Mouse (Mus musculus): ENCODE measurements around the gene Dgcr6. TPM values are rescaled to one million over a fixed set of nuclear protein-coding genes. Genes with fewer than 3 reads are reported as not detected.

Dgcr6 gene
- polyA plus RNA-seq, 2 experiments from 2014 or later: 16.4 to 21.2 TPM

GRCm38 (mm10) chr16:18072089-18072488 is 19.4 kb downstream of the Dgcr6 start:
- no peak for ATAC-seq

GRCm38 (mm10) chr16:18073259-18073962 is 20.8 kb downstream of the Dgcr6 start:
- peak; percentile 24 for ATAC-seq

GRCm38 (mm10) chr16:18074611-18075010 is 22.0 kb downstream of the Dgcr6 start:
- ATAC-seq: peak; percentile 17

- ATAC-seq: peak; percentile 93
Measured at GRCm38 (mm10) chr16:18075201-18075600, 22.5 kb downstream of the Dgcr6 start.

- ATAC-seq: no peak
Measured at GRCm38 (mm10) chr16:18078314-18079015, 25.8 kb downstream of the Dgcr6 start.

GRCm38 (mm10) chr16:18079300-18079699 is 26.6 kb downstream of the Dgcr6 start:
- no peak for ATAC-seq

- no peak for ATAC-seq
Measured at GRCm38 (mm10) chr16:18080171-18080570, 27.5 kb downstream of the Dgcr6 start.

GRCm38 (mm10) chr16:18081149-18081827 is 28.6 kb downstream of the Dgcr6 start:
- no peak for ATAC-seq

- no peak for ATAC-seq
Measured at GRCm38 (mm10) chr16:18082291-18082690, 29.6 kb downstream of the Dgcr6 start.

- no peak for ATAC-seq
Measured at GRCm38 (mm10) chr16:18083231-18083951, 30.7 kb downstream of the Dgcr6 start.

GRCm38 (mm10) chr16:18084262-18084661 is 31.6 kb downstream of the Dgcr6 start:
- no peak for ATAC-seq

GRCm38 (mm10) chr16:18087101-18087500 is 34.4 kb downstream of the Dgcr6 start:
- ATAC-seq: no peak

GRCm38 (mm10) chr16:18096348-18096747 is 43.7 kb downstream of the Dgcr6 start:
- ATAC-seq: no peak

GRCm38 (mm10) chr16:18102816-18103215 is 50.2 kb downstream of the Dgcr6 start:
- no peak for ATAC-seq

GRCm38 (mm10) chr16:18103366-18103765 is 50.7 kb downstream of the Dgcr6 start:
- ATAC-seq: no peak

- no peak for ATAC-seq
Measured at GRCm38 (mm10) chr16:18103808-18104207, 51.1 kb downstream of the Dgcr6 start.

GRCm38 (mm10) chr16:18108221-18108966 is 55.7 kb downstream of the Dgcr6 start:
- no peak for ATAC-seq

- no peak for ATAC-seq
Measured at GRCm38 (mm10) chr16:18111042-18111441, 58.4 kb downstream of the Dgcr6 start.

- ATAC-seq: no peak
Measured at GRCm38 (mm10) chr16:18116467-18116866, 63.8 kb downstream of the Dgcr6 start.

- no peak for ATAC-seq
Measured at GRCm38 (mm10) chr16:18118285-18118684, 65.6 kb downstream of the Dgcr6 start.

- ATAC-seq: no peak
Measured at GRCm38 (mm10) chr16:18119031-18119730, 66.5 kb downstream of the Dgcr6 start.

All from CD4-positive, CD25-positive, alpha-beta regulatory T cell, adult 4 months (primary cell).